Mouse (Mus musculus): ENCODE measurements at regions not wholly inside any gene's neighbourhood (a gene's known extent, or its start where the extent isn't known, plus 50 kb on each side); places are given as distances from the start of the nearest gene placed in this dataset.

- no peak for DNase-seq (ENCODE audit: extremely low spot score)
These were observed 55.7 kb downstream of the Otor start for GRCm38 (mm10) chr2:143133931-143134330.

- no peak for DNase-seq (ENCODE audit: extremely low spot score)
These were observed 70.9 kb downstream of the Otor start for GRCm38 (mm10) chr2:143149189-143149588.

- no peak for DNase-seq (ENCODE audit: extremely low spot score)
These were observed 86.1 kb downstream of the Otor start for GRCm38 (mm10) chr2:143164081-143164984.

- DNase-seq (ENCODE audit: extremely low spot score), result no peak
These were observed 88.5 kb downstream of the Otor start for GRCm38 (mm10) chr2:143166771-143167170.

DNA sequence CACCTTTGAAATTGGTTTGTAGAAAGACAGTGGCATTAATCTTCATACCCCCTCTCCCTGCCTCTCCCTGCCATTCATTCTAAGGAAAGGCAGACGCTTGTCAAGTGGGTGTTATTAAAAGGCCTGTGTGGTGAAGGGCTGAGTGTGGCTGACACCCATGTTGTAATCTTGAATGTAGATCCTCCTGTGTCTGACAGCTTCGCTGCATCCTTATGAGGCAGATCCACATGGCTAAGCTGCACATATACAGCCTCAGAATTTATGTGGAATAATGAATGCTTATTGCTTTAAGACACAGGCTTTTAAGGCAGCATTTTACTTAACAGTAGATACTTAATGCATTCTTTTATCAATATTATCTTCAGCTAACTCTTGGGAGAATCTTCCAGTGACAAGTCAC is 92.4 kb downstream of the Otor start:
- DNase-seq (ENCODE audit: extremely low spot score), result no peak

DNA sequence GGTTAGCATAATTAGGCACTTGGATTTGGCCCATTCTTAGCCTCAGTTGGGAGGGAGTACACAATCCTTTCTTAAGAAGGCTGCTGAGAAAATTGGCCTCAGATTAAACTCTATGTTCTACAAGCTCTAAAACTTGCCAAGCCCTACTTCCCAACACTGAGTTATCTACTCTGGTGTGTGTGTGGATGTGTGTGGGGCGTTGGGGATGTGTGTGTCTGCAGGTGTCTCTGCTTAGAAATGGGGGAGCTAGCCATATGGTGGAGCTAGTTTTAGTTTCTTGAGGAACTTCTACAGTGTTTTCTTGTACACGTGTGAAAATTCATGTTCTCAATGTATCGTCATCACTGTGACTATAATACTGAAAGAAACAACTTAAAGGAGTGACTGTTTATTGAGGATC is 106.3 kb downstream of the Otor start:
- DNase-seq (ENCODE audit: extremely low spot score), result no peak

GRCm38 (mm10) chr2:143192256-143193164 is 114.2 kb downstream of the Otor start:
- DNase-seq (ENCODE audit: extremely low spot score), result peak; percentile 7

GRCm38 (mm10) chr2:143193165-143193551 is 114.9 kb downstream of the Otor start:
- DNase-seq (ENCODE audit: extremely low spot score), result no peak

GRCm38 (mm10) chr2:143199583-143200249 is 121.4 kb downstream of the Otor start:
- DNase-seq (ENCODE audit: extremely low spot score), result no peak

DNA sequence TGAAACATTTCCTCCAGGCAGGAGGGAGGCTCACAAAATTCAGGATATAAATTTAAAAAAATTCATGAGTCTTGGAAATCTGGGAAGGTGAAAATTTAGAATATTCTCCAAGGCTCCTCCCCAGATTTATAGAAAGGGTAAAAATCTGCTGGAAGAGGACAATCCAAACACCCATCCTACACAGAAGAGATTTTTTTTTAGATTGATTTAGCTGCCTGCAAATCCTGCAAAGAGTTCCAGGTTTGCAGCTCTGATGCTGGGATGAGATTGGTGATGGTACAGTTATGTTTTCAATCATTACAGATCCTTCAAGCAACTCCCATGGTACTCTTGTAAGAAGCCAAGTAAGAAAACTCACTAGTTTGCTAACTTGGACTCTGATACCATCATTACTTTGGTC is 127.8 kb downstream of the Otor start:
- DNase-seq (ENCODE audit: extremely low spot score), result no peak

DNA sequence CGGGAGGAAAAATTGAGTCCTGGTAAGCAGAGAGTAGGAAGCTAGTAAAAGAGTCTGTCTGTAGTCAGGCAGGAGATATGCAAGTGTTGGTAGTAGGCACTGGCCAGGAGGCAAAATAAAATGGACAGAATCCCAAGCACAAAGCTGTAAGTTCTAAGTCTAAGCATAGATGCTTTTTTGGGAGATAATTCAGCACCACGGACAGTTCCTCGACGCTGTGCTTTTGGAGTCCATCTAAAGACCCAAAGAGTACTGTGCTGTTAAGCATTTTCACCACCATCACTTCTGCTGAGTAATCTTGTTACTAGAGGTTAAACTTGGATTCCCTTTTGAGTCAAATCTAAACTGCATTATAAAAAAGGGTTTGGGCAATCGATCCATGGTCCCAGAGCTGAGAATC is 128.9 kb downstream of the Otor start:
- DNase-seq (ENCODE audit: extremely low spot score), result peak; percentile 46

DNA sequence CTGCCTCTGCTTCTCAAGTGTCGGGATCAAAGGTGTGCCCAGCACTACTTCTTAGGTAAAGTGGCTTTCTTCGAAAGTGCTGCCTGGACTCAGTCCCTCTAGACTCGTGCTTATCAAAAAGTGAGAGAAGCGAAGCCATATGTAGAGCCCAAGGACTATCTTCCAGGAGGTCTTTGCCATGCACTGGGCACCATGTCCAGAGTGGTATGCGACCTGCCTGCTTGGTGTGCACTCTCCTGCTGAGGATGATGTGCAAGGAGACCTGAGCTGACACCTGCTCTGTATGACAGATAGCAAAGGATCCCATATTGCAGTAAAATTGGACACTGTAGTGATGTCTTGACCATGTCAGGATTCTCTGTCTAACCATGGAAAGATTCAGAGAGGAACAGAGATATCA is 139.0 kb downstream of the Otor start:
- DNase-seq (ENCODE audit: extremely low spot score), result no peak

DNA sequence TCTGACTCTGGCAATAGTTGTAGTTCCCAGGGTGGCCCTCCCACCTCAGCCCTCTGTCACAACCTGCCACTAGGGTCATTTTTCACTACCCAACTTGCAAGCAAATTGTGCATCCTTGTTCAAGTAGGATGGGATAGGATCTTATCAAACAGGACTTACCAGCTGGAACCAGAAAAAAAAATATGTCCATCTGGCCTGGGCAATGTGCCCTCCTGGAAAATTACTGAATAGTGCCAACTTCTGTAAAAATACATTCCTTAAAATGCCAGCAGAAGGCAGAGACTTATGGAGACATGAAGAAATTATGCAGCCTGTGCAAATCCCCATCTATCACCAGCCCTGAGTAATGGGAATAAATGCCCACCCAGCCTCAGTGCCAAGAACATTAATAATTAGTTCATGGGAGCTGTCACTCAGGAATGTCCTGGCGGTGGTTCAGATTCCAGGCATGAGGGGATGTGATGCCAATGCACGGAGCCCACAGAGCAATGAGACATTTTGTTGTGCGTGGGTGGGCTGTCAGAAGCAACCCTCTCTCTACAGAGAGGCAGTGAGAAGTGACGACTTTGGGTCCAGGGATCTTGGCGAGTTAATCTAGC is 139.6 kb downstream of the Otor start:
- no peak for DNase-seq (ENCODE audit: extremely low spot score)

GRCm38 (mm10) chr2:143222326-143222725 is 144.1 kb downstream of the Otor start:
- DNase-seq (ENCODE audit: extremely low spot score), result no peak

DNA sequence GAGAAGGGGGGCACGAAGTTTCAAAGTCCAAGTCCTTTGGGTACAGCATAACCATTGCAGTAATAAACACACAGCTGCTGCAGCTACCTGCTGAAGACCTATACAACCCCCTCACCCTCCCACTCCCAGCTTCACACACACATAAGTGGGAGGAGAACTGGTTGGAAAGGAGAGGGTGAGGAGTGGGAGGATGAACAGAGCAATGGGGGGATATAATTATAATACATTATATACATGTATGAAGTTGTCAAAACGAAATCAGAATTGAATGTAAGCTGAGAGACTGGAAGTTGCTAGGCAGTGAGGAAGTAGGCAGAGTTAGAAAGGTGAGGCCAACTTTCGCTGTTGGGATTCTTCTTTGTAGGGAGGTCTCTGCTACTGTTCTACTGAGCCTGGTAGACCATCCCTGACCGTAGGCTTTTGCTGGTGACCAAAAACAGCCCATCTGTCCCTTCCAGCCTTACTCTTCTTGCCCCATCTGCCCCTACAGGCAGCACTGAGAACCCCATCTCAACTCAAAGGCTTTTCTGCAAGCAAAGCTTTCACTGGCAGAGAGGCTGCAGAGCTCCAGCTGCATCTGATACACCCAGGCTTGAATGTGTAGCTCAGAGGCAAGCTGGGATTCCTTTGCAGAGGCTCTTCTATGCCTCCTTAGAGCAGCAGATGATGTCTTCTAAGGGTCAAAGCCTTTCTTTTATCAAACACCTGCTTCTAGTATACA is 146.3 kb downstream of the Otor start:
- no peak for DNase-seq (ENCODE audit: extremely low spot score)

DNA sequence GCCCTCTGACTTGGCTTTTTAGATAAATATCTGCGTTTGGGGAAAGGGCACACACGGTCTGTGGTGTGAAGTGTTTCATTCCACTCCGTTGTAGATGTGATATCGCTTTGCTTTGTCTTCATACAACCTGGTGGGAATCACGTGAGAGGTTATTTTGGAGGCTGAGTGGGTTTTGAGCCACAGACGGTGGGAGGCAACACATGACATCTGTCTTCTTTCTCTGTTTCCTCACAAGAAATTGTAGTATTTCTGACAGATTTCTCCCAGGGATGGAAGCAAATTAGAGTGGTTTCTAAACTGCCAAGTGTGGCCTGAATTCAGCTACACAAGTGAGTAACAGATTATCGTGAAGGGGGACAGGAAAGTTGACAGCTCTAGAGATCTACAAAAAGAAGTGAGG is 155.5 kb downstream of the Otor start:
- DNase-seq (ENCODE audit: extremely low spot score), result no peak

- no peak for DNase-seq (ENCODE audit: extremely low spot score)
These were observed 162.0 kb downstream of the Otor start for GRCm38 (mm10) chr2:143240274-143240673.

DNA sequence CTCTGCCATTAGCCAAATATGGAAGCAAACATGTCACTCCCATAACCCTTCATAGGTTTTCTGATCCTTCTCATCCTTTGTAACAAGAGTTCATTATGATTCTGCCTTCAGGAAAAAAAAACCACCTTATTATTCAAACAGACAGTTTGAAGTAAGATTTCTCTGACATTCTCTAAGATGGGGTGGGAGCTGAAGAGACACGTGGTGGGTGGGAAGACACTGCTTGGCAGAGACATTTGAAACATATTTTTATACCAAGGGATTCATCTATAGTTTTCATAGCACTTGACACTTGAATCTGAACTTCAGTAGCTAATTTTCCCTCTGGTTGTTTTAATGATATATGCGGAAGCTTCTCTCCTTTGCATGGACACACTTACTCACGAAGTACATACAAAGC is 165.5 kb downstream of the Otor start:
- no peak for DNase-seq (ENCODE audit: extremely low spot score)

DNA sequence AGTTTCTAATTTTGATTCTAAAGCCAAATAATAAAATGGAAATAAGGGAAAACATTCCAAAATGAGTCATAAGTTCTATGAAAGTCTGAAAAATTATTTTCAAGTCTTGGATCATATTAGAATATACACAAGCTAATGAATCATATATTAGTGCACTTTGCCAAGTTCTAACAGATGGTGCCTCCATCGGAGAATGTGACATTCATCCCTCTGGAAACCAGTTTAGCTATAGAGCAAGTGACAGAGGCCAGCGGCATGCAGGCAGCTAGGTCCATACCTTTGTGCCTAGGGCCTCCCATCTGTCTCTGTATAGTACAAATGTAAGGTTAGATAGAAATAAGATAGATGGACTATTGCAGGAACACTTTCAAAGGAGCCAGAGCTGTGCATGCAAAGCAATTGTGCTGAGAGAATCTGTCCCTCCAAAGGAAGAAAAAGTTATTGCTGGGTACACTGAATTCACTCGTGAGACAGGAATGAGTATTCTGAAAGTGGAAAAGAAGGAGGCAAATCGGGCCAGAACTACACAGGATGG is 167.9 kb downstream of the Otor start:
- no peak for DNase-seq (ENCODE audit: extremely low spot score)

DNA sequence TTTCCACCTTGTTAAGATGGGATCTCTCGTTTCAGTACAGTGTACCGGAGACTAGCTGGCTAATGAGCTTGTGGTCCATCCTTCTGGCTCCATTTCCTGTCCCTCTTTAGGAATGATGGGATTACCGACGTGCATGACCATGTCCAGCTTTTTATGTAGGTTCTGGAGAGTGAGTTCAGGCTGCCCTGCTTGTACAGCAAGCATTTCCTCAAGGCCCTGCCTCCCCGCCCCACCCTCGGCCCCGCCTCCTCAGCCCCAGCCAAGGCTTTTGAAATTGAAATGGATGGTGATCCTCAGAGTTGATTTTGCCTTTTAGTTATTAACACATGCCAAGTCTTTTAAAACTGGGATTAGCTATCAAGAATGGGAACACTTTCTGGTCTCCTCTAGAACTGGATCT is 190.8 kb downstream of the Otor start:
- no peak for DNase-seq (ENCODE audit: extremely low spot score)

GRCm38 (mm10) chr2:143270826-143271225 is 192.6 kb downstream of the Otor start:
- DNase-seq (ENCODE audit: extremely low spot score), result no peak
